Mouse (Mus musculus) T-helper 1 cell (primary cell): Measurements from ENCODE around the gene Birc5.
"Not testable (repeated sequence)": the region's sequence is repeated elsewhere in the genome, so short reads cannot be mapped to it uniquely, and the experiment has no call there.

Experiments used
- in situ Hi-C: fragments of 300-600 bp; cut with MboI, MseI; formaldehyde crosslinking; loops from one replicate; pipeline ENCODE4 v1.15.1; 2025; ENCODE audit warnings: high pct_unique_total_duplicates

Birc5 gene

GRCm38 (mm10) chr11:117848985-117849671 lies at the start of gene Birc5:
Gene Birc5, plus strand, starts transcription at chr11:117849251.
- in situ Hi-C loops = no loop called here

GRCm38 (mm10) chr11:117800038-117800437 lies 49.0 kb upstream of the Birc5 start:
- in situ Hi-C loops = loop anchor here (10.0 kb wide), 1 partner anchor 385 kb away; no protein-coding TSS in a partner anchor

GRCm38 (mm10) chr11:117801650-117802049 lies 47.4 kb upstream of the Birc5 start:
- in situ Hi-C loops = loop anchor here (10.0 kb wide), 1 partner anchor 387 kb away; no protein-coding TSS in a partner anchor

GRCm38 (mm10) chr11:117803166-117803688 lies 45.8 kb upstream of the Birc5 start:
- in situ Hi-C loops = loop anchor here (10.0 kb wide), 1 partner anchor 388 kb away; no protein-coding TSS in a partner anchor

- in situ Hi-C loops = loop anchor here (10.0 kb wide), 1 partner anchor 392 kb away; no protein-coding TSS in a partner anchor
Observed at GRCm38 (mm10) chr11:117806781-117807180, 42.3 kb upstream of the Birc5 start.

GRCm38 (mm10) chr11:117809407-117810311 lies 39.4 kb upstream of the Birc5 start, which contains the start of the genes Gm20708 and Syngr2:
Gene Gm20708, plus strand, starts transcription at chr11:117809668.
Gene Syngr2, plus strand, starts transcription at chr11:117809668.
- in situ Hi-C loops = loop anchor here (10.0 kb wide), 1 partner anchor 395 kb away; no protein-coding TSS in a partner anchor

GRCm38 (mm10) chr11:117810401-117811046 lies 38.5 kb upstream of the Birc5 start:
- in situ Hi-C loops = no loop called here

- in situ Hi-C loops = no loop called here
Observed at GRCm38 (mm10) chr11:117813867-117814266, 35.2 kb upstream of the Birc5 start.

- in situ Hi-C loops = no loop called here
Observed at GRCm38 (mm10) chr11:117814704-117815366, 34.2 kb upstream of the Birc5 start.

GRCm38 (mm10) chr11:117815850-117816249 lies 33.2 kb upstream of the Birc5 start:
- in situ Hi-C loops = not testable (repeated sequence)

- in situ Hi-C loops = no loop called here
Observed at GRCm38 (mm10) chr11:117816389-117816996, 32.6 kb upstream of the Birc5 start.

GRCm38 (mm10) chr11:117819095-117819494 lies 30.0 kb upstream of the Birc5 start:
- in situ Hi-C loops = no loop called here

- in situ Hi-C loops = loop anchor here (5.0 kb wide), 1 partner anchor 113 kb away; no protein-coding TSS in a partner anchor
Observed at GRCm38 (mm10) chr11:117820173-117820572, 28.9 kb upstream of the Birc5 start.

- in situ Hi-C loops = loop anchor here (5.0 kb wide), 1 partner anchor 115 kb away; no protein-coding TSS in a partner anchor
Observed at GRCm38 (mm10) chr11:117821868-117822267, 27.2 kb upstream of the Birc5 start.

- in situ Hi-C loops = loop anchor here (5.0 kb wide), 1 partner anchor 115 kb away; no protein-coding TSS in a partner anchor
Observed at GRCm38 (mm10) chr11:117822728-117823241, 26.3 kb upstream of the Birc5 start.

GRCm38 (mm10) chr11:117823411-117823810 lies 25.6 kb upstream of the Birc5 start:
- in situ Hi-C loops = loop anchor here (5.0 kb wide), 1 partner anchor 116 kb away; no protein-coding TSS in a partner anchor

GRCm38 (mm10) chr11:117824060-117824969 lies 24.7 kb upstream of the Birc5 start:
- in situ Hi-C loops = loop anchor here (5.0 kb wide), 1 partner anchor 117 kb away; no protein-coding TSS in a partner anchor

- in situ Hi-C loops = no loop called here
Observed at GRCm38 (mm10) chr11:117825333-117826101, 23.5 kb upstream of the Birc5 start, which contains the start of the genes Afmid and Tk1. Gene Afmid, plus strand, starts transcription at chr11:117825924. Gene Tk1, minus strand, starts transcription at chr11:117826092.
